Mouse (Mus musculus) layer of hippocampus, postnatal 14 days (tissue): ENCODE data around the gene Prkce. TPM values are rescaled to one million over a fixed set of nuclear protein-coding genes. Genes with fewer than 3 reads are reported as not detected.

Source experiments
- DNase-seq, 2 experiments: peaks; one replicate each; pipeline ENCODE4 v3.0.0; 2021 to 2022; ENCODE audit warnings: low spot score in 2 of 2, mixed read lengths in 1 of 2
- total RNA-seq, 2 experiments: library from RNA; stranded (reverse); gene quantifications; 2 replicates each; pipeline ENCODE4 v1.2.3; 2021

The Prkce gene
- total RNA-seq, 2 experiments from 2014 or later, result 380 TPM

DNA sequence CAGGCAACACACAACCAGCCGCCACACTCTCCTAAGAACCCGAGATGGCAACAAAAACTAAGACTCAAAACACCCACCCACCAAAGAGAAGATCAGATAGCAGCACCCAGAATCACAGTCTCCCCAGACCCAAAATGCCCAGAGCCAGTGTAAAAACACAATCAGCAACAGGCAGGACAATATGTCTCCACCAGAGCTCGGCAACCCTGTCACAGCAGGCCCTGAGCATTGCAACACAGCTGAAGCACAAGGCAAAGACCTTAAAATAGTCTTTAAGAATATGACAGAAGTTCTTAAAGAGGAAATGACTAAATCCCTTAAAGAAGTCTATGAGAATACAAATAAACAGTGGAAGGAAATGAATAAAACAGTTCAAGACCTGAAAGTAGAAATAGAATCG is 495.9 kb downstream of the Prkce start:
- DNase-seq, result no peak

- DNase-seq, result no peak
These were observed 500.4 kb downstream of the Prkce start for GRCm38 (mm10) chr17:86667836-86668600.

- DNase-seq, result no peak
These were observed 502.2 kb downstream of the Prkce start for GRCm38 (mm10) chr17:86669641-86670373.

GRCm38 (mm10) chr17:86670731-86671130 is 503.1 kb downstream of the Prkce start:
- DNase-seq, result no peak

- DNase-seq, result no peak
These were observed 507.4 kb downstream of the Prkce start for GRCm38 (mm10) chr17:86674971-86675370.

DNA sequence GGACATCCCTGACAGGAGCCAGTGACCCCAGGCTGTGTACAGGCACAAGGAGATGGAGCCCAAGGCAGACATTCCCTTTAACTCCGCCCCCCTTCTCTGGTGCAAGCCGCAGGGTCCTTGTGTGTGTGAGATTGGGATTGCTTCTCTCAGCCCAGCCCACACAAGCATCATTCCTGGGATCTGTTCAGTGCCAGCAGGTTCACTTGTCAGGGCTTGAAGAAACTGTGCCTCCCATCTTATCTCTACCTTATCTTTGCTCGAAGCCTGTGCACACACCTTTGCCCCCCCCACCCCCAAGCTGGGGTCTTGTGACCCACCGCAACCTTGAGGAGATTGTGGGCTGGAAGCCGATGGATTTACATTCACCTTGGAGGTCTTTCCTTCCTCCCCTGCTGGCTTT is 508.8 kb downstream of the Prkce start:
- no peak for DNase-seq

DNA sequence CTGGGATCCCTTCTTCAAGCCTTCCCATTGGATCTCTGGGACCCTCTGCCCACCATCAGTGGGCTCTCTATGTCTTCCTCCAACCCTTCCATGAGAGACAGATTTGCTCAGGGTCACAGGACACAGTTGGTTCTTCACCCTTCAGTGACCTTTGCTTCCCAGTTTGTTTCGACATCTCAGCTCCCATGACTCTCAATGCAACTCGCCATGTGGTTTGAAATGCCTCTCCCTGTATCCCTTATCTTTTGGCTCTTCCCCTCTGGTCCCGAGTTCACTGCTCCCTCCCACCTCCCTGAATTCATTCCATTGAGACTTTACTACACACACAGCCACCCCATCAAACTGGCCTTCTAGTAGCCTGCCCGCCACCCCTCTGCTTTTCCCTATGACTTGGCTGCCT is 509.3 kb downstream of the Prkce start:
- no peak for DNase-seq

DNA sequence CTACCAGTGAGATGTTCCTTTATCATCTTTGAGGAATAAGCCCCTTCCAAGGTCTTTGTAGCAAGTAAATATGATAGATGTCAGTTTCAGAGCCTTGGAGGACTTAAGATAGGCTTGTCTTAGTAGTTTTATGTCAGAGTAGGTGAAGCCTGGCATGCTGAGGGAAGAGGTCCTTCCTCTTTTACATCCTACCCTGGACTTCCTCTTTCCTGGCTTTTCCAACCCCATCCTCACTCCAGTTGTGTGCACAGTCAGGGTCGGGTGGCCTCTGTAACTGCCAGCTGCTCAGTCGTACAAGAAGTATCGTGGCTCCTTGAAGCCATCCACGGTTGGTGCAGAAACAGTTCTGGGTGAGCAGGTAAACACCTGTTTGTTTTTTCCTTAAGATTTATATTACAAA is 517.7 kb downstream of the Prkce start:
- no peak for DNase-seq

- DNase-seq, result no peak
These were observed 519.4 kb downstream of the Prkce start for GRCm38 (mm10) chr17:86687021-86687420.

DNA sequence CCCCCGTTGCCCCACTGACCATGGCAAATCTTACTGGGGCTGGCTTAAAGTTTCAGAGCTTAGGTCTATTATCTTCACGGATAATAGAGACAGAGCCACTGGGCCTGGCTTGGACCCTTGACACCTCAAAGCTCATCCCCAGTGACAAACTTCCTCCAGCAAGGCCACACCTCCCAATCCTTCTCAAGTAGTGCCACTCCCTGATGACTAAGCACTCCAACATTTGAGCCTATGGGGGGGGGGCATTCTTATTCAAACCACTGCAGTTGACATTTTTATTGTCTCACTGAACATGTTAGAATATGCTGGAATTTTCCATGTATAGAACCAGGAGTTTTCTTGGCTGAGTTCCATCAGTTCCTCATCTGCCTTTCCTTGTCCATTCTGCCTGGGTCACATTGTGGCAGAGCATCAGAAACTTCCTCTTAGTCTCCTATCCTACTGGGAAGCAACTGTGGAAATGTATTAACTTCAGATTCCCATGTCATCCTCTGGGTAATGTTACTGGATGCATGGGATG is 523.3 kb downstream of the Prkce start:
- DNase-seq, result no peak

GRCm38 (mm10) chr17:86697751-86698150 is 530.2 kb downstream of the Prkce start:
- DNase-seq, result no peak

GRCm38 (mm10) chr17:86703336-86703735 is 535.8 kb downstream of the Prkce start:
- no peak for DNase-seq

GRCm38 (mm10) chr17:86705236-86705635 is 537.7 kb downstream of the Prkce start:
- no peak for DNase-seq

GRCm38 (mm10) chr17:86706467-86706866 is 538.9 kb downstream of the Prkce start:
- no peak for DNase-seq

Other genes with a start within 250 kb of the Prkce start
- gene Srbd1, start 22.6 kb upstream of the Prkce start, total RNA-seq, result 10 to 100 TPM; 13.0 to 13.6 TPM